Mouse (Mus musculus): ENCODE measurements around the gene Thsd4.

- TF ChIP-seq POLR2A (IDR thresholded peaks at IDR 0.05; ENCODE audit: insufficient read depth, low read length) (no peak), EP300 (IDR thresholded peaks at IDR 0.05; ENCODE audit: insufficient read depth, low read depth, low read length) (no peak), CTCF (IDR thresholded peaks at IDR 0.05; ENCODE audit: low read depth, low read length) (no peak)
Observed at GRCm38 (mm10) chr9:60022331-60022730, 499.5 kb downstream of the Thsd4 start.
